Mouse (Mus musculus): Measurements from ENCODE around the gene Ptpn12. TPM values are rescaled to one million over a fixed set of nuclear protein-coding genes. Genes with fewer than 3 reads are reported as not detected.

Gene Ptpn12
- total RNA-seq, 1 experiment from 2014 or later, result 152 TPM

Other genes with a start within 250 kb of the Ptpn12 start
- gene Phtf2, start 173.8 kb downstream of the Ptpn12 start, total RNA-seq (2017), result 33.4 to 43.6 TPM (median 39.7 TPM) in 3 replicates
- gene Tmem60, start 173.7 kb downstream of the Ptpn12 start, total RNA-seq (2017), result 9.7 to 19.7 TPM (median 12.5 TPM) in 3 replicates
- gene Rsbn1l, start 99.5 kb downstream of the Ptpn12 start, total RNA-seq (2017), result 46.5 to 65.5 TPM (median 51.9 TPM) in 3 replicates
- 194 to 271 TPM (median 196 TPM) in 3 replicates for gene Gsap, start 130.3 kb upstream of the Ptpn12 start, total RNA-seq (2017)